Mouse (Mus musculus) neural tube, embryonic 13.5 days (tissue): Measurements from ENCODE around the gene Cit. TPM values are rescaled to one million over a fixed set of nuclear protein-coding genes. Genes with fewer than 3 reads are reported as not detected.

Source experiments
- ATAC-seq: fragments of 200-750 bp; cut with Nextera tagmentation; 2 replicates; pipeline ENCODE4 v1.8.0; 2017; ENCODE audit warnings: low read depth, mild to moderate bottlenecking, moderate TSS enrichment, moderate library complexity
- H3K27ac ChIP-seq: fragments of 300-500 bp; sonication (generic); replicated peaks from 2 replicates; pipeline ENCODE4 v1.5.1; 2015; ENCODE audit warnings: moderate library complexity, mild to moderate bottlenecking, inconsistent platforms
- H3K27me3 ChIP-seq: fragments of 300-500 bp; sonication (generic); 2 replicates; pipeline ENCODE4 v1.6.1; 2015; ENCODE audit warnings: mild to moderate bottlenecking, inconsistent platforms
- H3K36me3 ChIP-seq: fragments of 300-500 bp; sonication (generic); 2 replicates; pipeline ENCODE4 v1.6.1; 2015; ENCODE audit warnings: mild to moderate bottlenecking, inconsistent platforms
- H3K4me1 ChIP-seq: fragments of 300-500 bp; sonication (generic); replicated peaks from 2 replicates; pipeline ENCODE4 v1.6.1; 2015; ENCODE audit warnings: inconsistent platforms
- H3K4me2 ChIP-seq: fragments of 300-500 bp; sonication (generic); 2 replicates; pipeline ENCODE4 v1.6.1; 2015; ENCODE audit warnings: inconsistent platforms, mild to moderate bottlenecking, moderate library complexity
- H3K4me3 ChIP-seq: fragments of 300-500 bp; sonication (generic); 2 replicates; pipeline ENCODE4 v1.5.1; 2015; ENCODE audit warnings: mild to moderate bottlenecking, inconsistent platforms
- H3K9ac ChIP-seq: fragments of 300-500 bp; sonication (generic); 2 replicates; pipeline ENCODE4 v1.6.1; 2015; ENCODE audit warnings: moderate library complexity, mild to moderate bottlenecking, inconsistent platforms
- H3K9me3 ChIP-seq: fragments of 300-500 bp; sonication (generic); 2 replicates; pipeline ENCODE4 v1.6.1; 2016; ENCODE audit warnings: inconsistent platforms
- WGBS: fragments of 180-500 bp; shearing (Covaris S2); methylation state at CpG from one replicate; pipeline ENCODE4 v1.1.7; 2015; 5-methylcytosine and 5-hydroxymethylcytosine counted together
- polyA plus RNA-seq: library from polyadenylated mRNA; unstranded; fragments of >200 nt; fragmentation: Nextera tagmentation; extraction: Ambion mirVana; gene quantifications from 2 replicates; pipeline ENCODE4 v1.2.1, GENCODE M21; 2015

Cit gene
- polyA plus RNA-seq, 1 experiment from 2014 or later, result 16.6 TPM

DNA sequence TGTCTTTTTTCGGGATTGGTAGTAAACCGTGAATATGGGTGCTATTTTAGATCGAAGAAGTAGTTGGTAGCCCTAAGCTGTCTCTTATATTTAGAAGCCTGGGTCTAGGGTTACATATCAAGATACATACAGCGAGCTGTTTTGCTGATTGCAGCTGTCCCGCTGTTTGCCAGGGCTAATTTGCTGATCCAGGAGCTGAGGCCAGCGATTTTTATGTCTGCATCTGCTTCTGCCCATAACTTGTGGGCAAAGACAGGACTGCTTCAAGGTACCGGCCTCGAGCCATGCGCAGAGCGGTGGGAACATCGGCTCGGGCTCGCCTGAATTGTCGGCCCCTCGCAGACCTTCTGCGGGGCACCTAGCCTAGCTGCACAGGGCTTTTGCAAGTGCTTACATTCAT, 191.4 kb downstream of the Cit start:
- no peak for ATAC-seq
- Histone ChIP-seq H3K4me3 (no peak overlapping the region), H3K36me3 (no peaks in the 10 kb centered on the region), H3K4me1 (no peaks in the 10 kb centered on the region), H3K27me3 (peaks cover 3% of the 10 kb centered on the region; the same call in 1 of the 2 replicates), H3K27ac (0 out of 2 replicates have a peak overlapping the region, but pooled peaks have one; percentile 14), H3K4me2 (no peak overlapping the region), H3K9me3 (no peaks in the 10 kb centered on the region), H3K9ac (no peak overlapping the region)
- WGBS, result 57% methylated on average over 16 of the region's 16 CpGs

DNA sequence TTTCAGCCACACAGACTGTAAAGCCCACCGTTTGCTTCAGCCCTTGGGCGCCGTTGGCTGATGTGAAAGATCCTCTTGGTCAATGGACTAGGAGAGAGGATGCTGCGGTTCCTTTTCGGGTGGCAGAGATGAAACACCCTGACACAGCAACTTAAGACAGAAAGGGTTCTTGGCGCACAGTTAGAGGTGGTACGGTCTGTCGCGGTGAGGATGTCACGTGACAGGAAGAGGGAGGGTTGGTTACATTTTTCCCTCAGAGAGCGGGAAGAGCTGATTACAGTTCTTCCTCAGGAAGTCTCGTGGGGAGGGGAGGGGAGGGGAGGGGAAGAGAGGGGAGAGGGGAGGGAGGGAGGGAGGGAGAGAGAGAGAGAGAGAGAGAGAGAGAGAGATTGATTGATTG, 192.7 kb downstream of the Cit start:
- no peak for ATAC-seq
- Histone ChIP-seq H3K9me3 (no peaks in the 10 kb centered on the region), H3K9ac (no peak overlapping the region), H3K36me3 (no peaks in the 10 kb centered on the region), H3K4me3 (no peak overlapping the region), H3K27me3 (peaks cover 3% of the 10 kb centered on the region; the same call in 1 of the 2 replicates), H3K4me2 (no peak overlapping the region), H3K27ac (no peak overlapping the region), H3K4me1 (no peaks in the 10 kb centered on the region)
- WGBS, result 53% methylated on average over 12 of the region's 12 CpGs

DNA sequence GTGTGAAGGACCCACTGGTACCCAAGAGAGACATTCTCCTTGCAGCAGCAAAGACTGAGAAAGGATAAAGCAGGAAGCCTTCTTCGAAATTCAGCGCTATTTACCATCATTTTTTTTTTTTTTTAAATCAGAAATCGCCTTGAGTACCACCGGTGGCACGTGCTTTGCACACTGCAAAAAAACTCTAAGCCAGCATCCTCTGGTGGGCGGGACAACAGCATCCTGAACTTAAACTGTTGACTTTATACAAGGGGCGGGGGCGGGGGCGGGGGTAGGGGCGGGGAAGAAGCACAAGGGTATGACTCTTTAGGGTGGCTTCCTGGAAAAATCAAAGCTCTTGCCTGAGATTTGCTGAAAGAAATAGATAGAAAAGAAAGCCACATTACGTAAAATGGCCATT, 194.6 kb downstream of the Cit start:
- 29% methylated on average over 11 of the region's 11 CpGs for WGBS
- no peak overlapping the region for H3K9ac ChIP-seq

DNA sequence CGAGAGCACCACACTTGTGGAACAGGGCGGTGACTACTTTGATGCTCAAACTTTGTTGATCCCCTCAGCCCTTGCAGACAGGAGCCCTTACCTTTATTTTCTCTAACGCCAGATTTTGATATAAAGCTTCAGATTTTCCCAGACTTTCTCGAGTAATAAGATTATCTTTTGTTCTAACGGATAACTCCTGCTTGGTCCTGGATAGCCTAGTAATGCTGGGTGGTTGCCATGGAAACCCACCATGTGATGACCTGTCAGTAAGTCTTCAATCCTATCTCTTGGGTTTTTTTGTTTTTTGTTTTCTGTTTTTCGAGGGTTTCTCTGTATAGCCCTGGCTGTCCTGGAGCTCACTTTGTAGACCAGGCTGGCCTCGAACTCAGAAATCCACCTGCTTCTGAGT, 197.2 kb downstream of the Cit start:
- no peaks in the 10 kb centered on the region for H3K9me3 ChIP-seq
- no peaks in the 10 kb centered on the region for H3K4me1 ChIP-seq
- H3K4me3 ChIP-seq, result no peak overlapping the region
- no peak for ATAC-seq
- H3K4me2 ChIP-seq, result no peak overlapping the region
- 74% methylated on average over 7 of the region's 7 CpGs for WGBS
- no peaks in the 10 kb centered on the region for H3K36me3 ChIP-seq
- no peak overlapping the region for H3K9ac ChIP-seq
- H3K27me3 ChIP-seq, result peaks cover 3% of the 10 kb centered on the region; the same call in 1 of the 2 replicates
- H3K27ac ChIP-seq, result no peak overlapping the region

More for the DNA sequence above, 194.6 kb downstream of the Cit start:
- H3K4me3 ChIP-seq, result no peak overlapping the region
- 0 out of 2 replicates have a peak overlapping the region, but pooled peaks have one; percentile 13 for H3K4me2 ChIP-seq
- peaks cover 3% of the 10 kb centered on the region; the same call in 1 of the 2 replicates for H3K27me3 ChIP-seq
- no peaks in the 10 kb centered on the region for H3K9me3 ChIP-seq
- no peak overlapping the region for H3K27ac ChIP-seq
- no peaks in the 10 kb centered on the region for H3K36me3 ChIP-seq
- no peak for ATAC-seq
- no peaks in the 10 kb centered on the region for H3K4me1 ChIP-seq

DNA sequence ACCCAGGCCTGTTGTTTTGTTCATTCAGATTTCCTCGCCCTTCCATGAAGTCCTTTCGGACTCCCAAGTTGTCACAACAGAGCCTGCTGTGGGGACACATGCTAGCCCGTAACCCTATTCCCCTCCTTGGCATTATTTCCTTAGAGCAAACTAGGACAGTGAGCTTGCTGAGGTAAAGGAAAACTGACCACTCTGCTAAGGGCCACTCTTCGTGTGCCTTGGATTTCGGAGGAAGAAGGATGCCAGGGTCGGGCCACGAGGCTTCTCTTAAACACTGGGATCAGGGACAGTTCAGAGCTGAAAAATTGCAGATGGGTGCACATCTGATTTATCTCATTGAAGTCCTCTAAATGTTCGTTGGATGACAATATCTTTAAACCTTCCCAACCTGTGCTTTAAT, 200.5 kb downstream of the Cit start:
- Histone ChIP-seq H3K9me3 (no peaks in the 10 kb centered on the region), H3K36me3 (no peaks in the 10 kb centered on the region), H3K9ac (no peak overlapping the region), H3K4me3 (no peak overlapping the region), H3K4me2 (no peak overlapping the region), H3K27ac (no peak overlapping the region), H3K27me3 (peaks cover 2% of the 10 kb centered on the region; the same call in 1 of the 2 replicates), H3K4me1 (no peaks in the 10 kb centered on the region)
- WGBS, result 80% methylated on average over 8 of the region's 8 CpGs
- no peak for ATAC-seq

DNA sequence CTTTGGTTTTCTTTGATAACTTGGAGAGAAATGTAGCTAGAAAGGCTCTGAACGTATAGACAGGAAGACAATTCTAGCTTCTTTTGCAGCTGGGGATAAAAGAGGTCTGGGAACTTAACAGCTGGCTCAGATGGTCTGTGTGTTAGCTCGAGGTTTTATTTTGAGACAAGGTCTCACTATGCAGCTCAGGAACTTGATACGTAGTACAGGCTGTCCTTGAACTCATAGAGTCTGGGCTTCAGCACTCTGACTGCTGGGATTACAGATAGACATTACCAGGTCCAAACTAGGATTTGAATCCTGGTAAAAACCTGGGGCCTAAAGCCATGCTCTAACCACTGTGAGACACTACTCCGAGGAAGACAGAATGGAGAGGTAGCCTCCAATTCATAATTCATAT, 201.2 kb downstream of the Cit start:
- ATAC-seq, result no peak
- Histone ChIP-seq H3K4me2 (no peak overlapping the region), H3K9ac (no peak overlapping the region), H3K27me3 (no peaks in the 10 kb centered on the region), H3K9me3 (no peaks in the 10 kb centered on the region), H3K27ac (no peak overlapping the region), H3K4me1 (no peaks in the 10 kb centered on the region), H3K4me3 (no peak overlapping the region), H3K36me3 (no peaks in the 10 kb centered on the region)
- 78% methylated on average over 4 of the region's 4 CpGs for WGBS

DNA sequence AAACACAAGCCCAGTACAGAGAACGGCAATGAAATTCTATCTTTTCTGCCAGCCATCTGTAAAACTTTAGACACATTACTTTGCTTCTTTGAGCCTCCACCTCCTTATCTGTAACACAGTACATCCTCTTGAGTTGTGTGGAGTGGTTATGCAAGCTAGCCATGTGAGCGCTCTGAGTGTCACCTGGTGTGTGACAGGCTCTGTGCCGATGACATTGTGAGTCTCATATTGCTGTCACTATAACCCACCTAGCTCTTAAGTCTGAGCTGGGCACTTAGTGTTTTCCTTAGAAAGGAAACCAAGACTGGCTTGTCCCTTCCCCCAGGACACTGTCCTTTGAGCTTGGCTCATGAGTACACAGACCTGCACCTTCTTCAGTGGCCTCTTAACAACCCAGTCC, 203.2 kb downstream of the Cit start:
- ATAC-seq, result no peak
- H3K27ac ChIP-seq, result no peak overlapping the region
- H3K9ac ChIP-seq, result no peak overlapping the region
- no peak overlapping the region for H3K4me2 ChIP-seq
- H3K9me3 ChIP-seq, result no peaks in the 10 kb centered on the region
- no peak overlapping the region for H3K4me3 ChIP-seq
- 94% methylated on average over 3 of the region's 3 CpGs for WGBS
- no peaks in the 10 kb centered on the region for H3K27me3 ChIP-seq
- no peaks in the 10 kb centered on the region for H3K36me3 ChIP-seq
- no peaks in the 10 kb centered on the region for H3K4me1 ChIP-seq

DNA sequence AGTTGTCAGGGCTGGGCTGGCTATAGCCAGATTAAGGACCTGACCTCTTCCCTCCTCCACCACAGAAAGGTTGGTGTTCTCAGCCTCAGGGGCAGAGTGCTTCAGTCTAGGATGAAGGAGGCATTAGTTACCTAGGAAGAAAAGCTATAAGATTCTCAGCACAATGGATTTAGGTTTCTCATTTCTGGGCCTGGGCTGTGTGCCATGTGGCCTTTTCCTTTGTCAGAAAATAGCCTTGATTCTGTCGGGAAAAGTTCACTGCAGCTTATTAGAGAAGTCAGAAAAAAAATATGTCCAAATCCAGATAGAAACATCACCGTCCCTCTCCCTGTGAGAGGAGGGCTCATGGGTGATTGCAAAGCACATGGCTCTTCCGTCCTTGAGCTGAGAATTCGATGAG, 204.7 kb downstream of the Cit start:
- no peaks in the 10 kb centered on the region for H3K27me3 ChIP-seq
- H3K4me3 ChIP-seq, result no peak overlapping the region
- H3K27ac ChIP-seq, result no peak overlapping the region
- 90% methylated on average over 4 of the region's 4 CpGs for WGBS
- no peaks in the 10 kb centered on the region for H3K36me3 ChIP-seq
- H3K4me1 ChIP-seq, result no peaks in the 10 kb centered on the region
- no peaks in the 10 kb centered on the region for H3K9me3 ChIP-seq
- no peak for ATAC-seq
- H3K4me2 ChIP-seq, result no peak overlapping the region
- no peak overlapping the region for H3K9ac ChIP-seq

DNA sequence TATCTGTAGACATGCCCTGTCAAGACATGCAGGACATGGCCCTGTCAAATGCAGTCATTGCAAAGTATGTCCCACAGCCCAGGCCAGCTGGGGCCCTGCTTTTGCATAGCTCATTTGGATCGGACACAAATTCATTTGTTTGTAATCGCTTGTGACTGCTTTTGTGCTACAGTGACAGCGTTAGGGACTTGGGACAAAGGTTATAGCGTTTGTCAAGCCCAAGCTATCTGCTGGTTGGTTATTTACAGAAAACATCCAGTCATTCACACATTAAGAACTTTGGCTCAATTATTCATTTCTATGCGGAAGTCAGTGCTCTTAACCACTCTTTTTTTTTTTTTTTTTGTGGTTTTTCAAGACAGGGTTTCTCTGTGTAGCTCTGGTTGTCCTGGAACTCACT, 207.1 kb downstream of the Cit start:
- H3K4me2 ChIP-seq, result no peak overlapping the region
- H3K4me1 ChIP-seq, result no peaks in the 10 kb centered on the region
- no peak overlapping the region for H3K9ac ChIP-seq
- no peak overlapping the region for H3K27ac ChIP-seq
- H3K4me3 ChIP-seq, result no peak overlapping the region
- no peaks in the 10 kb centered on the region for H3K36me3 ChIP-seq
- no peaks in the 10 kb centered on the region for H3K9me3 ChIP-seq
- 88% methylated on average over 5 of the region's 5 CpGs for WGBS
- no peak for ATAC-seq
- no peaks in the 10 kb centered on the region for H3K27me3 ChIP-seq

DNA sequence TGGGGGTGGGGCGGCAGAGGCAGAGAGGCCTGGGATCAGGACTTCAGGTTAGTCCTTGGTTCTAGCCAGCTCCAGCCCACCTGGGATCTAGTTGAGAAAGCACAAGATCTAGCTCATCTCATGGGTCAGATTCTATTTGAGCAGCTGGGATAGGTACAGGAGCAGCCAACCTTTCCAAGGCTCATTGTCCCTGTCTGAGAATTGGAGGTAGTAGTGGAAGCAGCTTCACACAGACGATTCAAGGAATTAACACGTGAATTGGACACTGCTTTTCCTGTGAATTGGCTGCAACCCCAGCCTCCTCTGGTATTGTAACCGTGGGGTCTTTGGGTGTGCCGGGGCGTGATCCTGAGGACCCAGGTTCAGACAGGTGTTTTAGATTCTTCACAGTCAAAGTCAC, 207.7 kb downstream of the Cit start:
- Histone ChIP-seq H3K4me1 (no peaks in the 10 kb centered on the region), H3K36me3 (no peaks in the 10 kb centered on the region), H3K4me3 (no peak overlapping the region), H3K9ac (no peak overlapping the region), H3K4me2 (no peak overlapping the region), H3K27ac (no peak overlapping the region), H3K27me3 (no peaks in the 10 kb centered on the region), H3K9me3 (no peaks in the 10 kb centered on the region)
- WGBS, result 70% methylated on average over 6 of the region's 6 CpGs
- no peak for ATAC-seq

Other genes starting within 250 kb of the Cit start
- gene Rab35, start 213.4 kb upstream of the Cit start, polyA plus RNA-seq, result 17.1 and 18.5 TPM in 2 replicates
- gene Bicdl1, start 113.7 kb upstream of the Cit start, polyA plus RNA-seq, result 23.0 and 24.2 TPM in 2 replicates
- 45.9 and 49.4 TPM in 2 replicates for gene Prkab1, start 179.2 kb downstream of the Cit start, polyA plus RNA-seq
- gene Tmem233, start 238.0 kb downstream of the Cit start, polyA plus RNA-seq, result not detected in 2 replicates